Mouse (Mus musculus) lung, embryonic 15.5 days (tissue): ENCODE results near the gene Tsen54. TPM values are rescaled to one million over a fixed set of nuclear protein-coding genes. Genes with fewer than 3 reads are reported as not detected.

Experiments used
- ATAC-seq: fragments of 200-750 bp; cut with Nextera tagmentation; 2 replicates; pipeline ENCODE4 v1.8.0; 2017; ENCODE audit warnings: moderate number of reproducible peaks, borderline replicate concordance; ENCODE audit not compliant: low FRiP score, low TSS enrichment; ENCODE audit errors: extremely low read depth
- H3K27ac ChIP-seq: fragments of 300-500 bp; sonication (generic); 2 replicates; pipeline ENCODE4 v1.5.1; 2015; ENCODE audit warnings: moderate library complexity, mild to moderate bottlenecking, inconsistent platforms
- H3K27me3 ChIP-seq: fragments of 300-500 bp; sonication (generic); 2 replicates; pipeline ENCODE4 v1.6.1; 2015; ENCODE audit warnings: inconsistent platforms
- H3K36me3 ChIP-seq: fragments of 300-500 bp; sonication (generic); 2 replicates; pipeline ENCODE4 v1.6.1; 2015; ENCODE audit warnings: inconsistent platforms
- H3K4me1 ChIP-seq: fragments of 300-500 bp; sonication (generic); 2 replicates; pipeline ENCODE4 v1.6.1; 2015; ENCODE audit warnings: inconsistent platforms
- H3K4me2 ChIP-seq: fragments of 300-500 bp; sonication (generic); 2 replicates; pipeline ENCODE4 v1.6.1; 2015; ENCODE audit warnings: inconsistent platforms, mild to moderate bottlenecking, moderate library complexity
- H3K4me3 ChIP-seq: fragments of 300-500 bp; sonication (generic); 2 replicates; pipeline ENCODE4 v1.5.1; 2015; ENCODE audit warnings: mild to moderate bottlenecking, inconsistent platforms
- H3K9ac ChIP-seq: fragments of 300-500 bp; sonication (generic); 2 replicates; pipeline ENCODE4 v1.6.1; 2015; ENCODE audit warnings: inconsistent platforms
- H3K9me3 ChIP-seq: fragments of 300-500 bp; sonication (generic); 2 replicates; pipeline ENCODE4 v1.6.1; 2016; ENCODE audit warnings: inconsistent platforms
- WGBS: fragments of 180-500 bp; shearing (Covaris S2); methylation state at CpG from one replicate; pipeline ENCODE4 v1.1.7; 2015; 5-methylcytosine and 5-hydroxymethylcytosine counted together
- polyA plus RNA-seq: library from polyadenylated mRNA; unstranded; fragments of >200 nt; fragmentation: Nextera tagmentation; extraction: Ambion mirVana; gene quantifications from 2 replicates; pipeline ENCODE4 v1.2.1, GENCODE M21; 2015

Tsen54 gene
- polyA plus RNA-seq, result 37.3 and 43.0 TPM in 2 replicates

- Histone ChIP-seq H3K9me3 (no peaks in the 10 kb centered on the region), H3K27me3 (no peaks in the 10 kb centered on the region), H3K4me1 (peaks cover 49% of the 10 kb centered on the region), H3K9ac (peak within 1 kb of the TSS; percentile 88), H3K4me2 (peak within 1 kb of the TSS; percentile 92), H3K4me3 (peak within 1 kb of the TSS; percentile 83), H3K36me3 (peaks cover 21% of the 10 kb centered on the region), H3K27ac (peak within 1 kb of the TSS; percentile 72)
- WGBS, result under 1% methylated on average over 78 of the region's 84 CpGs
- peak; percentile 44 for ATAC-seq
These were observed at the start of gene Tsen54 for GRCm38 (mm10) chr11:115814605-115815450. Tsen54 (plus strand) TSS chr11:115814724.

GRCm38 (mm10) chr11:115765103-115765606 lies 49.4 kb upstream of the Tsen54 start, which contains the start of gene Tmem94:
Tmem94 (plus strand) TSS chr11:115765433.
- peak; percentile 97 for ATAC-seq
- no peaks in the 10 kb centered on the region for H3K36me3 ChIP-seq

GRCm38 (mm10) chr11:115765607-115766141 lies 48.9 kb upstream of the Tsen54 start:
- H3K27ac ChIP-seq, result peak overlapping the region; percentile 93
- peak; percentile 83 for ATAC-seq
- H3K4me3 ChIP-seq, result peak overlapping the region; percentile 84
- H3K4me2 ChIP-seq, result peak overlapping the region; percentile 75
- peaks cover 31% of the 10 kb centered on the region for H3K4me1 ChIP-seq
- no peaks in the 10 kb centered on the region for H3K36me3 ChIP-seq
- no peaks in the 10 kb centered on the region for H3K9me3 ChIP-seq
- no peaks in the 10 kb centered on the region for H3K27me3 ChIP-seq
- WGBS, result under 1% methylated on average over 34 of the region's 34 CpGs
- H3K9ac ChIP-seq, result peak overlapping the region; percentile 88

More at GRCm38 (mm10) chr11:115765103-115765606, 49.4 kb upstream of the Tsen54 start, which contains the start of gene Tmem94:
- H3K27ac ChIP-seq, result peak within 1 kb of the TSS; percentile 93
- under 1% methylated on average over 32 of the region's 32 CpGs for WGBS
- H3K4me3 ChIP-seq, result peak within 1 kb of the TSS; percentile 84
- peak within 1 kb of the TSS; percentile 88 for H3K9ac ChIP-seq
- no peaks in the 10 kb centered on the region for H3K27me3 ChIP-seq
- H3K9me3 ChIP-seq, result no peaks in the 10 kb centered on the region
- peak within 1 kb of the TSS; percentile 75 for H3K4me2 ChIP-seq
- H3K4me1 ChIP-seq, result peaks cover 31% of the 10 kb centered on the region

GRCm38 (mm10) chr11:115766356-115766943 lies 48.1 kb upstream of the Tsen54 start:
- H3K4me2 ChIP-seq, result peak overlapping the region; percentile 75
- H3K27me3 ChIP-seq, result no peaks in the 10 kb centered on the region
- peak overlapping the region; percentile 84 for H3K4me3 ChIP-seq
- no peaks in the 10 kb centered on the region for H3K36me3 ChIP-seq
- 35% methylated on average over 13 of the region's 13 CpGs for WGBS
- no peaks in the 10 kb centered on the region for H3K9me3 ChIP-seq
- H3K9ac ChIP-seq, result peak overlapping the region; percentile 88
- H3K4me1 ChIP-seq, result peaks cover 31% of the 10 kb centered on the region
- no peak for ATAC-seq
- peak overlapping the region; percentile 93 for H3K27ac ChIP-seq

GRCm38 (mm10) chr11:115766981-115767380 lies 47.5 kb upstream of the Tsen54 start:
- WGBS, result 76% methylated on average over 8 of the region's 8 CpGs
- Histone ChIP-seq H3K27ac (peak overlapping the region; percentile 93), H3K4me3 (peak overlapping the region; percentile 84), H3K36me3 (no peaks in the 10 kb centered on the region), H3K9ac (no peak overlapping the region), H3K4me1 (peaks cover 31% of the 10 kb centered on the region), H3K9me3 (no peaks in the 10 kb centered on the region), H3K27me3 (no peaks in the 10 kb centered on the region), H3K4me2 (peak overlapping the region; percentile 75)
- no peak for ATAC-seq

GRCm38 (mm10) chr11:115768896-115769295 lies 45.6 kb upstream of the Tsen54 start:
- H3K27ac ChIP-seq, result peak overlapping the region; percentile 15; the same call in 1 of the 2 replicates
- WGBS, result 92% methylated on average over 3 of the region's 3 CpGs

GRCm38 (mm10) chr11:115774653-115775052 lies 39.9 kb upstream of the Tsen54 start:
- H3K27me3 ChIP-seq, result no peaks in the 10 kb centered on the region
- no peak overlapping the region for H3K4me2 ChIP-seq
- H3K9me3 ChIP-seq, result no peaks in the 10 kb centered on the region
- WGBS, result 46% methylated on average over 4 of the region's 4 CpGs
- H3K9ac ChIP-seq, result no peak overlapping the region
- no peak overlapping the region for H3K4me3 ChIP-seq
- peaks cover 49% of the 10 kb centered on the region for H3K4me1 ChIP-seq
- no peak for ATAC-seq
- no peak overlapping the region for H3K27ac ChIP-seq
- H3K36me3 ChIP-seq, result no peaks in the 10 kb centered on the region

More at GRCm38 (mm10) chr11:115768896-115769295, 45.6 kb upstream of the Tsen54 start:
- H3K4me3 ChIP-seq, result no peak overlapping the region
- no peaks in the 10 kb centered on the region for H3K9me3 ChIP-seq
- no peak overlapping the region for H3K9ac ChIP-seq
- H3K36me3 ChIP-seq, result no peaks in the 10 kb centered on the region
- ATAC-seq, result no peak
- H3K4me1 ChIP-seq, result peaks cover 31% of the 10 kb centered on the region
- H3K27me3 ChIP-seq, result no peaks in the 10 kb centered on the region
- no peak overlapping the region for H3K4me2 ChIP-seq

- no peak overlapping the region for H3K9ac ChIP-seq
- no peak overlapping the region for H3K4me2 ChIP-seq
- H3K27me3 ChIP-seq, result no peaks in the 10 kb centered on the region
- H3K27ac ChIP-seq, result peak overlapping the region; percentile 34; the same call in 1 of the 2 replicates
- no peak overlapping the region for H3K4me3 ChIP-seq
- WGBS, result 54% methylated on average over 18 of the region's 18 CpGs
- peaks cover 58% of the 10 kb centered on the region for H3K4me1 ChIP-seq
- H3K36me3 ChIP-seq, result no peaks in the 10 kb centered on the region
- H3K9me3 ChIP-seq, result no peaks in the 10 kb centered on the region
- no peak for ATAC-seq
These were observed 38.5 kb upstream of the Tsen54 start for GRCm38 (mm10) chr11:115775821-115776665.

GRCm38 (mm10) chr11:115776954-115777353 lies 37.6 kb upstream of the Tsen54 start:
- Histone ChIP-seq H3K9me3 (no peaks in the 10 kb centered on the region), H3K4me2 (no peak overlapping the region), H3K27ac (no peak overlapping the region), H3K27me3 (no peaks in the 10 kb centered on the region), H3K4me1 (peaks cover 58% of the 10 kb centered on the region), H3K4me3 (no peak overlapping the region), H3K36me3 (no peaks in the 10 kb centered on the region), H3K9ac (no peak overlapping the region)
- no peak for ATAC-seq
- WGBS, result 71% methylated on average over 9 of the region's 9 CpGs

GRCm38 (mm10) chr11:115777487-115778335 lies 36.8 kb upstream of the Tsen54 start:
- H3K4me3 ChIP-seq, result no peak overlapping the region
- H3K9me3 ChIP-seq, result no peaks in the 10 kb centered on the region
- H3K36me3 ChIP-seq, result no peaks in the 10 kb centered on the region
- H3K27ac ChIP-seq, result no peak overlapping the region
- H3K4me2 ChIP-seq, result no peak overlapping the region
- H3K9ac ChIP-seq, result no peak overlapping the region
- no peaks in the 10 kb centered on the region for H3K27me3 ChIP-seq
- no peak for ATAC-seq
- peaks cover 58% of the 10 kb centered on the region for H3K4me1 ChIP-seq
- WGBS, result 86% methylated on average over 17 of the region's 17 CpGs
